Mouse (Mus musculus): ENCODE measurements around the gene Hykk. TPM values are rescaled to one million over a fixed set of nuclear protein-coding genes. Genes with fewer than 3 reads are reported as not detected.

Gene Hykk
- polyA plus RNA-seq, 1 experiment from 2014 or later: 5.3 TPM

- Histone ChIP-seq H3K4me1 (ENCODE audit: control insufficient read depth, insufficient read depth, low read length) (no peaks in the 10 kb centered on the region), H3K9me3 (ENCODE audit: control insufficient read depth, low read depth, low read length) (no peaks in the 10 kb centered on the region), H3K27me3 (ENCODE audit: control insufficient read depth, insufficient read depth, low read length) (no peaks in the 10 kb centered on the region), H3K27ac (ENCODE audit: low read length) (no peak overlapping the region), H3K36me3 (ENCODE audit: control insufficient read depth, insufficient read depth, low read length) (no peaks in the 10 kb centered on the region), H3K4me2 (replicated peaks; ENCODE audit: low read depth, low read length) (no peak overlapping the region), H3K9ac (replicated peaks; ENCODE audit: low read depth, low read length) (no peak overlapping the region), H3K4me3 (ENCODE audit: low read depth, low read length) (no peak overlapping the region)
- no peak for ATAC-seq (ENCODE audit: insufficient number of reproducible peaks, insufficient read depth, low FRiP score, low read depth)
- 52% methylated on average over 3 of the region's 3 CpGs for WGBS
Measured at GRCm38 (mm10) chr9:54994381-54994780, 77.3 kb downstream of the Hykk start.

- H3K9ac ChIP-seq (replicated peaks; ENCODE audit: low read depth, low read length): no peak overlapping the region
- no peak overlapping the region for H3K27ac ChIP-seq (ENCODE audit: low read length)
- ATAC-seq (ENCODE audit: insufficient number of reproducible peaks, insufficient read depth, low FRiP score, low read depth): no peak
- H3K4me1 ChIP-seq (ENCODE audit: control insufficient read depth, insufficient read depth, low read length): no peaks in the 10 kb centered on the region
- no peaks in the 10 kb centered on the region for H3K27me3 ChIP-seq (ENCODE audit: control insufficient read depth, insufficient read depth, low read length)
- no peak overlapping the region for H3K4me2 ChIP-seq (replicated peaks; ENCODE audit: low read depth, low read length)
- H3K4me3 ChIP-seq (ENCODE audit: low read depth, low read length): no peak overlapping the region
- no peaks in the 10 kb centered on the region for H3K36me3 ChIP-seq (ENCODE audit: control insufficient read depth, insufficient read depth, low read length)
- 61% methylated on average over 3 of the region's 3 CpGs for WGBS
- H3K9me3 ChIP-seq (ENCODE audit: control insufficient read depth, low read depth, low read length): no peaks in the 10 kb centered on the region
Measured at GRCm38 (mm10) chr9:54995645-54996044, 78.6 kb downstream of the Hykk start.

Other genes with a start within 250 kb of the Hykk start
- gene Dnaja4, start 218.4 kb upstream of the Hykk start, polyA plus RNA-seq (2014; fragmentation: Nextera tagmentation; extraction: Ambion mirVana): 4.7 and 6.2 TPM in 2 replicates
- gene Wdr61, start 182.8 kb upstream of the Hykk start, polyA plus RNA-seq (2014; fragmentation: Nextera tagmentation; extraction: Ambion mirVana): 169 and 175 TPM in 2 replicates
- gene Crabp1, start 152.5 kb upstream of the Hykk start, polyA plus RNA-seq (2014; fragmentation: Nextera tagmentation; extraction: Ambion mirVana): 99.4 and 126 TPM in 2 replicates
- gene Ireb2, start 53.5 kb upstream of the Hykk start, polyA plus RNA-seq (2014; fragmentation: Nextera tagmentation; extraction: Ambion mirVana): 43.4 and 46.8 TPM in 2 replicates
- gene Psma4, start 33.5 kb downstream of the Hykk start, polyA plus RNA-seq (2014; fragmentation: Nextera tagmentation; extraction: Ambion mirVana): 274 and 278 TPM in 2 replicates
- gene AY074887, start 33.7 kb downstream of the Hykk start, polyA plus RNA-seq (2014; fragmentation: Nextera tagmentation; extraction: Ambion mirVana): 0.48 and 0.68 TPM in 2 replicates
- 2.9 and 4.4 TPM in 2 replicates for gene Chrna5, start 63.6 kb downstream of the Hykk start, polyA plus RNA-seq (2014; fragmentation: Nextera tagmentation; extraction: Ambion mirVana)
- gene Chrna3, start 109.3 kb downstream of the Hykk start, polyA plus RNA-seq (2014; fragmentation: Nextera tagmentation; extraction: Ambion mirVana): 13.4 TPM in 2 replicates
- gene Chrnb4, start 131.5 kb downstream of the Hykk start, polyA plus RNA-seq (2014; fragmentation: Nextera tagmentation; extraction: Ambion mirVana): 6.0 and 7.6 TPM in 2 replicates
- gene Ube2q2, start 231.6 kb downstream of the Hykk start, polyA plus RNA-seq (2014; fragmentation: Nextera tagmentation; extraction: Ambion mirVana): 24.8 and 35.2 TPM in 2 replicates

Data from stomach, embryonic 14.5 days (tissue).